Mouse (Mus musculus) kidney, adult 9 months (tissue): ENCODE measurements around the gene Atp6v0c.

Source experiments
- DNase-seq: peaks from one replicate; pipeline ENCODE4 v3.0.0; 2022

Atp6v0c gene

DNA sequence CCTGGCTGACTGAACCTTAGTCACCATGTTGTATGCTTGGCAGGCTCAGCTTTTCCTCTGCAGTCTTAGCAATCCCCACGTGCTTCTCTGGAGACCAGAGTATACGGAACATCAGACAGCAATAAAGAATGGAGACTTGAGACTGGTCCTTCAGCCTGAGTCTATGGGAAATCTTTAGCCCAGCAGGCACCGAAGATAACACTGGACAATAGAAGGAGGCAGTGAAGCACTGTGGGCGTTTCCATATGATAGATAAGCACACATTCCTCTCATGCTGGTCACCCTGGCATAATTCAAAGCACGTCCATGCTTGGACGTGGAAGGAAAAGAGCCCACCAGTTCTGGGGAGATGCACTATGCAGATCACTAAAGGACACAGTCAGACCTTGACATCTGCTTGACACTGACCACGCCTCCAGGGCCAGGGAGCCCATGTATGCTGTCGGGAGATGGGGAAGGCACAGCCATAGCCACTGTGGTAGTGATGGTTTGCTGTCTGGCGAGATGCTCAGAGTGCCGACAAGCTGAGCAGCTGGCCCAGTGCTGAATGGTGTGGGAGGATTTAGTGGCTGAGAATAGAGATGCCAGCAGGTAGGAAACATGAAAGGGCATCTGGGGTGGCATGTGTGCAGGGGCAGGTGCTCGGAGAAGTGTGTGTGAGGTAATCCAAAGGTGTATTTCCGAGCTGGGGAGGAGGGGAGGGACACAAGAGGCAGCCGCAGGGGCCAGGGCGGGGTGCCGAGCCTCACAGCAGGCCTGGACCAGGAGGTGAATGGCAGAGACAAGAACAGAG lies 27.7 kb upstream of the Atp6v0c start:
- DNase-seq: no peak

DNA sequence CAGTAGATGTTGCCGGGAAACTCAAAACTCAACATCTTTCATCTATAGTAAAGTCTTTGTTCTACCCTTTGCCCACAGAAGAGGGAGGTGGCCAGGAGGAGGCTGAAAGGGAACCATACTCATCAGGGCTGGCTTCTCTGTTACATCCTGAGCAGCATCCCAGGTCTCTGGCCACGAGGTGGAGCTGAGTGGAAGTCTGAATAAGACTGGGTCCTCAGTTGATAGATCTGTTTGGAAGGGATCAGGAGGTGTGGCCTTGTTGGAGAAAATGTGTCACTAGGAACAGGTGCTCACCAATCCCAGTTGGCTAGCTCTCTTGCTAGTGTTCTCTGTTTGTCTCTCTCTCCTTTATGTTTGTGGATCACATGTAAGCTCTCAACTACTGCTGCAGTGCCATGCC lies 25.8 kb upstream of the Atp6v0c start:
- no peak for DNase-seq

DNA sequence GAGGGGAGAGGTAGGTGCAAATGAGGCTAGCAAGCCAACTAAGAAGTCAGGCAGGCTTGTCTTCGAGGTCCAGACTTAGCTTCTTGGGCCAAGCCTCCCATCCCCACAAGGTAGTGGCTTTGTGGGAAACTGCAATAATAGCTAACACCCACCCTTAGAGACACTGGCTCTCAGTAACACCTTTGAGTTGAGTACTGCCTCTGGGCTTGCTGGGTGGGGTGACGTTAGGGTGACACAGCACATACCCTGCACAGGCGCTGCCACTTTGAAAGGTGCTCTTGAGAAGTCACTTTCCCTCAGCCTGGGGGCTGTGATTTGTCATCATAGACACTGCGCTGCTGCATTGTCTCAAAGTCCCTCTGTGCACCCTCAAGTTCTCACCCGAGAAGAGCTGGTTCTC lies 24.3 kb upstream of the Atp6v0c start:
- no peak for DNase-seq

DNA sequence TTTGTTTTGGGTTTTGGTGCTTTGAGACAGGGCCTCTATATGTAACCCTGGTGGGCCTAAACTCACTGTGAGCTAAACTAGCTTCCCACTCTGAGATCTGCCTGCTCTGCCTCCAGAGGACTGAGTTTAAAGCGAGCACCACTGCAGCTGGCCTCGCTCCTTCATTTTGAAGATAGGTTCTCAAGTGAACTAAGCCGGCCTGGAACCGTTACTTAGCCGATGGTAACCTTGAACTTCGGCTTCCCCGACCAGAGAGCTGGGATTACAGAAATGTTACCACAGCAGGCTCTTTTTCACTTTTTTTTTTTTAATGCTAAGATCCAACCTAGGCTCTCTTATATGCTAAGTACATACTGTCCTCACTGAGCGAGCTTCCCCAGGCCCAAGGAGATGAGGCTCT lies 23.8 kb upstream of the Atp6v0c start:
- no peak for DNase-seq

DNA sequence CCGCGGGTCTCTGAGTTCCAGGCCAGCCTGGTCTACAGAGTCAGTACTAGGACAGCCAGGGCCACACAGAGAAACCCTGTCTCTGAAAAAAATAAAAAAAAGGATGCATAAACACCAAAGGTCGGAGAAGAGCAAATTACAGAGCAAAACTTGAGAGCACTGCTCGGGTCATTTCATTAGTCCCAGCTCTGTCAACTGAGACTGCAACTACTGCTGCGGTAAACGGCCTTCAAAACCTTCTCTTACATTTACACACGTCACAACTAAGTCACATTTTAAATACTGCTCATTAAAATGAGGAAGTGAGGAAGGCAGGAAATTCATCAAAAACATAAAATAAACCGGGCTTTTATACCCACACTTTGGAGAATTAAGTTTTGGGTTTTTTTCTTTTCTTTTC lies 23.3 kb upstream of the Atp6v0c start:
- no peak for DNase-seq

DNA sequence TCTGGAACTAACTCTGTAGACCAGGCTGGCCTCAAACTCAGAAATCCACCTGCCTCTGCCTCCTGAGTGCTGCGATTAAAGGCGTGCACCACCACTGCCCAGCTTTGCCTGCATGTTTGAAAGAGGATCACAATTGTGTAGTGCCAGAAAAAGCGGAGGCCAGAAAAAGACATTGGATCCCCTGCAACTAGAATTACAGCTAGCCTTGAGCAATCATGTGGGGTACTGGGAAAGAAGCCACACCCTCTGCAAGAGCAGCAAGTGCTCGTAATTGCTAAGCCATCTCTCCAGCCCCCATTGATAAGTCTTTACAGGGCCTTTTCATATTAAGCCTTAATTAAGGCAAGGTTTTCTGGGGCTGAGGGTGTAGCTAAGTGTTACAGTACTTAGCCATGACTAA lies 22.0 kb upstream of the Atp6v0c start:
- no peak for DNase-seq

DNA sequence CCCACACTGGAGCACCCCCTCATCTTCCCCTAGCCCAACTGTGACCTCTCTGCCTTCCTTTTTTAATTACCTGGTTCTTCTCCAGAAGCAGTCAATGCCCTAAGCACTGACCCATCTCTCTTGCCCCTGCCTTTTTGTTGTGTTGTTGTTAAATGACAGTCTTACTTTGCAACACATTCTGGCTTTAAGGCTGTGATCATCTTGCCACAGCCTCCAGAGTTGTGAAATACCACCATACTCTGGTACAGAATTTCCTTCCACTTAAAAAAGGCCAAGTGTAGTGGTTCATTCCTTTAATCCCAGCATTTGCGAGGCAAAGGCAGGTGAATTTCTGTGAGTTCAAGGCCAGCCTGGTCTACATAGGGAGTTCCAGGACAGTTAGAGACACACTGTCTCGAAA lies 21.4 kb upstream of the Atp6v0c start:
- no peak for DNase-seq

DNA sequence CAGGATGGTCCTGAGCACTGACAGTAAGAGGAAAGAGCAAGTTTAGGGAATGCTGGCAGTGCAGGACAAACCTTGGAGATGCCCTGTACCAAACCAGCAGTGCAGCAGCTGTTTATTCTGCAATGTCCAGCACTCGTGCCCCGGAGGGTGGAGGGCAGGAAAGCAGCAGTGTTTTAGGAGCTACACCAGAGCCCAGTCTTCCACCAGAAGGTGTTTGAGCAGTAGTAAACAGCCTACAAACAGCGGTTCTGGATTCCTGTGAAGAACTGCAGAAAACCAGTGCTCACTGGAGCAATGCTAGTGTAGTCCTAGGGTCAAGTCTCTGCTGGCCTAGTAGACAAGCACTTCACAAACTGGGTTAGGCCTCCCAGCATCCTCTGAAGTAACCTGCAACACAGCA lies 4.8 kb upstream of the Atp6v0c start:
- DNase-seq: no peak

DNA sequence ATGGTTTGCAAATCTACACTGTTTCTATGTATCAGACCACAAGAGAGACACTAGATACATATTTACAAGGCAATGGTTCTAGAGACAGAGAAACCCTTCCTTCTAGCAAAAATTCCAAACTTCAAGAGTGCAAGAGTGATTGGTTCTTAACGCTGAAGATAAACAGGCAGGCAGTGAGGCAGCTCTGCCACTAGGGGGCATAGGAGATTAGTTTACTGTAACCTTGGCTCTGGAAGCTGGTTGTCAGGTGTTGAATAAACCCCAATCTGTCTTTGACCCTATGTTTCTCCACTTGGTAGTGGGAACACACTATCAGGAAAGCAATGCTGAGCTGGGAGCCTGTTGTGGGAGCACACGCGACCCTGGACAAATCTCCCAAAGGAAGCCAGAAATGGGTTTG lies 3.9 kb upstream of the Atp6v0c start:
- DNase-seq: peak; percentile 82

DNA sequence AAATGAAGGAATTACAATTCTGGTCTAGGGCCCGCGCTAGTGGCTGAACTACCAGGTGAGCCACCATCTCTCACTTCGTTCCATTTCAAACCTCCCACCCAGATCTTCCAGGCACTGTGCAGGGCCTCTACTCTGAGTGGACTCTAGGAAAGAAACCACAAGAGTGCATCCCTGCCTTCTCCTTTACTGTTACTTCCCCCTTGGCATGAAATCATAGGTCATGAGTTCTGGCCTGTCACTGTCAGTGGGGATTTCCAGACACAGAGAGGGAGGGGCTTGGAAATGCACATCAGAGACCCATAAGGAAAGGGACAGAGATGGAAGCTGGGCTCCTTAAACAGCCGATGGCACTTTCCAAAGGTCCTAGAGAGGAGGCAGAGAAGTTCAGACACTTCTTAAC lies 2.2 kb upstream of the Atp6v0c start:
- DNase-seq: no peak

DNA sequence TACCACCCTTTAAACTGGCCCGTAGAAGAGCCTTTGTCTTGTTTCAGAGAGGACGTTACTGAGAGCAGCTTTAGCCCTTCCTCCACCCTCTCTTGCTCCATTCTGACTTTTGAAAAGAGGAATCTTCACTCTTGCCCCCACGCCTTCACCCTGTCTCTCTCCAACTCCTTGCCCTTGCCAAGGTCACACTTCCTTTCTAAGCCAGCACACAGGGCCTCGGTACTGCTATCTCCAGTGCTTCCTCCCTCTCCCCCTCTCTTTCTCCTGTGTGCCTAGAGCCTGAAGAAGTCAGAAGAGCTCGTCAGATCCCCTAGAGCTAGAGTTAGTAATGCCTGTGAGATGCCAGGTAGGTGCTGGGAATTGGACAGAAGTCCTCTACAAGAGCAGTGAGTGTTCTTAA lies 1.2 kb upstream of the Atp6v0c start:
- no peak for DNase-seq

DNA sequence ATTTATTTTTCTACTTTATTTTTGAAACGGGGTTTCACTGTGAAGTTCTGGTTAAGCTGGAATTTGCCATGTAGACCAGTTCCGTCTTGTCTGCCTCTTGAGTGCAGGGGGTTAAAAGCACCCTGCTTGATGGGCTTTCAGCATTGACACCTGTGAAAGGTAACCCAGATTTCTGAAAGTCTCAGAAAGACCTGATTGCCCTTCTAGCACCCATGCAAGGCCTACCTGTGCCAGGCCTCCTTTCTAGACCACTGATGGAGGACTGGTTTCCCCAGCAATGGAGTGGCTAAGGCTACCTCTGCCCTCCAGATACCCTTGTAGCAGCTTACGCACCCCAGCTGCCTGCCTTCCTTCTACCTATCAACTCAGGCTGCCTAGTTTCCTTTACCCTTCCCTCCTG lies 623 bp upstream of the Atp6v0c start:
- DNase-seq: no peak

DNA sequence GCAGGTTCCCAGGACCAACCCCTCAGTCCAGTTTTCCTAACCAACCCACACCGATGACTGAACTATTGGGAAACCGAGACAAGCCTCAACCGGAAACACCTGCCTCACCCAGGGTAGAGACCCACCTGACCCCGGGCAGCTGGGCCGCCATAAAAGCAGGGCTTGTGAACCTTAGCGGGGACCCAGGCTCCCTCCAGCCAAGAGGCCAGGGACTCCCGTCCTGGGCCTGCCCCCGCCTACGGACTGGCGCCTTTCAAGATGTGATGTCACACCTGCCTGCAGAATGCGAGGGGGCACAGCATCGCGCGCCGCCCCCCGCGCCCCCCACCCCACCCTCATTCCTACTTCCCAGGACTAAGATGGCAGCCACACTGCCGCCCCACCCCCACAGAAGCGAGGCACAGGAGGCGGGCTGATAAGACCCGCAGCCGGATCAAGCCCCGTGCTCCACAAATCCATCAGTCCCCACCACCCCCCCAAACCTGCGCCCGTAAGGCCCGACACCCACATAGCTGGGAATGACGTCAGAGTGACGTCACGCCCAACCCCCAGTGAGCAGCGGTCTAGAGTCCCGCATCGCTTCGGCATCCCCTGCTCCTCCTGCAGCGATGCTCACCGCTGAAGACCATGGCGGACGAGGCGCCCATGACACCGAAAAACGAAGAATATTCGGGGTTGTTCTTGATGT lies 768 bp downstream of the Atp6v0c start:
- peak; percentile 58 for DNase-seq

DNA sequence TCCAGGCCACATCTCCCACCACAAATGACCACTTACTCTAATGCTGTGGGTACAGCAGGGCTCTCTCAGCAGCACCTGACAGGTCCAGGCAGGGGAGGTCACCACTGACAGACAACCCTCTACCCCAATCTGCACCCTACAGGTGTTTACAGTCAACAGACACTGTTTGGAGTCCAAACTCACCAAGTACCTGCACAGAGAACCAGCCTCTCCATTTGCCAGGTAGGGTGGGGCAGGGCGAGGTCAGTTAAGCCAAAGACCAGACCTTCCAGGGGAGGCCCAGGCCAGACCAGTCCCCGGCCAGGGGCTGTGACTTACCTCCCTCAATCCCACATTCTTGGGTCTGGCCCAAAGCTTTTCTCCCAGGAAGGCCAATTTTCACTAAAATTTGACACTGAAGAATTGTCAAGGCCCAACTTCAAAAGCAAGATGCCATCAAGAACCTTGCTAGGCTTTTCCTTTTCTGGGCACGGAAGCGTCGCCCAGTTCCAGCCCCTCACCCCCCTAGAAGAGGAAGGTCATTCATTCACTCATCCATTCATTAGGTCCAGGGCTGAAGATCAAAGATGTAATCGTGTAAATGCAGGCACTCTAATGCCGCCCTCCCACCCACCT lies 1.5 kb downstream of the Atp6v0c start:
- no peak for DNase-seq

DNA sequence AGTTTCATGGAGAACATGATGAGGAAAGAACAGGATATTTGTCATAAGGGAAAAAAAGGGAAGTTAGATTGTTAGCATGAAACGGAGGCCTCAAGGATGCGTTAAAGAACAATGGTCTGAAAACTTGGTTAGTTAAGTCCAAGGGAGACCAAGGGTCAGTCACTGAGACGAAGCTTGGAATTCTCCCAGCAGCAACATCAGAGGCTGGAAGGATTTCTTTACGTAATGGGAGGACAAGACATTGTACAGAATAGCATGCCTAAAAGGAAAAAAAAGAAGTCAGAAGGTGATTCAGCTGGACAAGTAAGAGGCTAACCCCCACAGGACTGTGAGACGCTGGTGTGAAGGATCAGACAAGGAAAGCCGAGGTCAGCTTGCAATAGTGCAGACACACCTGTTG lies 2.4 kb downstream of the Atp6v0c start:
- DNase-seq: peak; percentile 65

DNA sequence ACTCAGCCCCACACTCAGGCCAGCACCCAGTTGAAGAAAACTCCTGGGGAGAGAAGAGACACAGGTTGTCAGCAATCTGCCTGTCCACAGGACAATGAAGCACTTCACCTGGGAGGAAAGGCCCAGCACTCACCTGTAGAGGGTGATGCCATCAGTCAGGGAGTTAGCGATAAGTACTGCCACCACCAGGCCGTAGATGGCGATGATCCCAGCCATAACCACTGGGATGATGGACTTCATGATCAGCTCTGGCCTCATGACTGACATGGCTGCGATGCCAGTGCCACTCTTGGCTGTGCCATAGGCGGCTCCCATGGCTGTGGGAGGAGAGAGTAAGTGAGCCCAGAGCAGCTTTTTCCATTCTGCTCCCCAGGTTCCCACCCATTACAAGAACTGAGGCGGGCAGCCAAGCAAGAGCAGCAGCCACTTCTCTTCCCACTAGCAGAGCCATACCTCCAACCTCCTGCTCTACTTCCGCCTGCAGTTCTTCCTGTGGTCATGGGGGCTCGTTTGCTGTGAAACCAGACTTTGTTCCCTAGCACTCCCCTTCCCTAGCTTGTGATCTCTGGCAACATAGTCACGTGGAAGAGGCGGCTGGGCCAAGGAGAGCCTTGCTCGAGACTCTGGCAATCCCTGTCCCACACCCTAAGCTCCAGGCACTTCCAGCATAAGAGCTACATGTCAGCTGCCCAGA lies 4.8 kb downstream of the Atp6v0c start:
- peak; percentile 80 for DNase-seq

DNA sequence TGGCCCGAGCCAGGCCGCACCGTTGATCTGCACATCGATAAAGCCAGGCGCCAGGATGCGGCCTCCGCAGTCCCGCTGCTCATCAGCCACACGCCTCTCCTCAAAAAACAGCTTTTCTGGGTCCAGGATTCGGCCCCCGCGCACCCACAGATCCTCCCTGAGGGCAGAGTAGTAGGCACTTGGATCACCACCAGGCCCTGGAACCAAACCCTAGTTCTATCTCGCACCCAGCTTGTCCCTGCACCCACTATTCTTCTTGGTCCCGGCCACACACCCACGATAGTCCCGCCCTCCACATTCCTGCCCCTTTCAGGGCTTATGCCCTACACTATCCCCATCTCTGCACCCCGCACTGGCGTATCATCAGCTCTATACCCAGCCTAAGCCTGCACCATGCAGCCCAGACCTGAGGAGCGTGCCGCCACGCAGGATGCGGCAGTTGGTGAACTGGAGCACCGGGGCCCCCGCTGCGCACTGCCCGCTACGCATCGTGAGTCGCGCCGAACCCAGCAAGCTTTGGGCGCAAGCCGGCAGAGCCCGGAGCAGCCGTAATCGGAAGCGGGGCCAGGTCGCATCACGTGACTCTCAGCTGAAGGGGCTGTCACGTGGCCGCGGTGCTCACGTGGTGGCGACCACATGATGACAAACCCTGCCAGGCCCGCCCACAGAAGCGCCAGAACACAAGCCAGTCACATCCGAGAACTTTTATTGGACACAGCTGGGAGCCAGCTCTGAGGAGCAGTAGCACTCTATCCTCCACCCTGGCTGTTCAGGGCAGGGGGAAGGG lies 6.1 kb downstream of the Atp6v0c start, which contains the start of gene Amdhd2:
Gene Amdhd2, minus strand, starts transcription at position 591 of the 787 bp plus-strand sequence.
- peak; percentile 99 for DNase-seq

DNA sequence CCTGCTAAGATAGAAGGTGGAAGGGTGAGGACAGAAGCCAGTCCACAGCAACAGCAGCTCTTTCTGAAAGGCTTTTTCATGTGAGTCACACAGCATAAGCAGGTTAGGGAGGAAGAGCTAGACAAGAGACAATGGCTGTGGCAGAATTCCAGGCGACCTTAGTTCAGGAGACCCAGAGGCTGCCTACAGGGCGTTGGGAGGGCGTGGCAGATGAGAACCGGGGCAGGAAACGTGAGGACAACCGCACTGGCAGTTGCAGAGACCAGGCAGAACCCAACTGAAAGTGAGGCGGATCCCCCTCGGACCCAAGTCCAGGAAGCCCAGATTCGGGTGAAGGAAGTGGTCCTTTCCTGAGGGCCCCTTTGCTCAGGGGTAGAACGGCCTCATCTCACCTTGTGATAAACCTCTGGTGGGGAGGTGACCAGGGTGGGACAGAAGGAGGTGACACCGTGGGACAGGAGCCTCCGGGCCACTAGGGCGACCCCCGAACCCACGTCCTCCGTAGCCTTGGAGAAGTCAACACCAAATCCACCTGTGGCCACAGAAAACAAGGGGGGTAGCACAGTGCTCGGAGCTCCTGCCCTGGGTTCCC lies 6.8 kb downstream of the Atp6v0c start:
- peak; percentile 93 for DNase-seq

DNA sequence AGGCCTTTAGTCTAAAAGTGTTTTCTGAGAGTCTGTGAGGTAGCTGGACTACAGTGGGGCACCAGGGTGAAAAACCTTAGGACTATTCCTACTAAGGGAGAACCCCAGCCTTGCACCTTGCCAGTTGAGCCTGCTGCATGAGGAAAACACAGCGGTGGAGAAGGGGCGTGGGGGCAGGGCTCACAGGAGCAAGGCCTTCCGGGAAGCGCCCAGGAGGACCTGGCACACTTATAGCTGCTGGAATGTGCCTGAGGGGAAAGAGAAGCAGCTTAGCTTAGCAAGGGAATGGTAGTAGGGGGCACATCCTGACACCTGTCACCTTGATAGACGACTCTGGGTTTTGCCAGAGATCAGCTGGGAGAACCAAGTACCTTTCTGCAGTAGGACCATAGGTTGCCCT lies 8.0 kb downstream of the Atp6v0c start:
- no peak for DNase-seq

DNA sequence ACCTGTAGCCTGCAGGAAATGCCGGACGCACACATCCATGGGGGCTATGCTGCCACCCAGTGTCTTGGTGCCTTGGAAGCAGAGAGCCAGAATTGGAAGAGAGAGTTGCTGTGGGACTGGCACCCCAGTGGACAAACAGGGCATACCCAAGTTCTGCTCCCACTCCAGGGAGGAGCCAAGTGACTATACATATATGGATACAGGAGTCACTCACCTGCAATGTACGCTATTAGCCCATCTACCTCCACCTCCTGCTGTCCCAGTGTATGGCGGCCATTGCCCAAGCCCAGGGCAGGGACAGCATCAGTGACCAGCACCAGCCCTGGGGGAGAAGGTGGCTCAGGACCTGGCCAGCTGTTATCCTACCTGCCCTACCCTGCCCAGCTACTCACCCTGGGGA lies 12.0 kb downstream of the Atp6v0c start:
- DNase-seq: no peak

DNA sequence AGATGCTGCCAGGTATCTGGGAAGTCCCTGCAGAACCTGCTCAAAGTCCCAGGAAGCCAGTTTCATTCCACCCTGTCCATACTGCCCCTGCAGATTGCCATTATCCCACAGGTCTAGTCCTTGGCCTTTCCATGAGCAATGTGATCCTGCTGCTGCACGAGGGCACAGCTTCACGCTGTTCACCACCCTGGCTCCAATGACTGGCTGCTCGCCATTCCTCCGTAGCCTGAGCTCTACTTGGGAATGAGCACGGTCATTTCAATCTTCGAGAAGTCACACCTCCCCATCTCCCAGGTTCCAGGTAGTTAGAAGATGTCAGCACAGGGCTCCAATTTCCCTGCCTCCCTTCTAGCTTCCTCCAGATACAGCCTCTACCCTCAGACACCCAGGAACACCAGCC lies 12.4 kb downstream of the Atp6v0c start:
- no peak for DNase-seq

DNA sequence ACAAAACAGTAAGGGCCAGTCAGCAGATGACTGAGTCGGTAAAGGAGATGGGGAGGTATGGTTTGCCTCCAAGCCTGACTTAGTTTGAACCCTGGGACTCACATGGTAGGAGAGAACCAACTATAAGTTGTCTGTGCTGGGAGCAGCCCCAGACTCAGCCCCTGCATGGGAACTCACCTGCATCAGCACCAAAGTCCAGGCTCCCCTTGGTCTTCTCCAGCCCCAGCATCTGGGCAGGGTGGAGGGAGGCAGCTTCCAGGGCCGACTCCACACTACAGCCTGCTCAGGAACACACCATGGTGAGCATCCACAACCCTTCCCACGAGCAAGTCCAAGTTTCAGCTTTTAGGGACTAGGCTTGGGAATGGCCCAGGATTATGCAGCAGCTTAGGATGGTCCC lies 13.1 kb downstream of the Atp6v0c start:
- DNase-seq: no peak
